Mouse (Mus musculus) intestine, embryonic 14.5 days (tissue): ENCODE results near the gene Tmem164. TPM values are rescaled to one million over a fixed set of nuclear protein-coding genes. Genes with fewer than 3 reads are reported as not detected.
A peak's percentile ranks its signal among the peaks of the same experiment; 100 is the strongest.

ENCODE experiments used
- ATAC-seq: fragments of 200-750 bp; cut with Nextera tagmentation; replicated peaks from 2 replicates; pipeline ENCODE4 v1.8.0; 2017; ENCODE audit warnings: low read depth, moderate number of reproducible peaks, moderate TSS enrichment, moderate library complexity; ENCODE audit not compliant: low FRiP score, low TSS enrichment
- DNase-seq: peaks from one replicate; pipeline ENCODE4 v3.0.0-alpha.2; 2018; ENCODE audit warnings: low spot score
- H3K27ac ChIP-seq: fragments of 300-500 bp; sonication (generic); 2 replicates; pipeline ENCODE4 v1.5.1; 2014; ENCODE audit warnings: low read depth, mild to moderate bottlenecking, control low read depth
- H3K27me3 ChIP-seq: fragments of 300-500 bp; sonication (generic); replicated peaks from 2 replicates; pipeline ENCODE4 v1.6.1; 2014; ENCODE audit warnings: low read length, control low read depth; ENCODE audit not compliant: control insufficient read depth, insufficient read depth
- H3K36me3 ChIP-seq: fragments of 300-500 bp; sonication (generic); 2 replicates; pipeline ENCODE4 v1.6.1; 2014; ENCODE audit warnings: low read length, control low read depth; ENCODE audit not compliant: control insufficient read depth, insufficient read depth
- H3K4me1 ChIP-seq: fragments of 300-500 bp; sonication (generic); replicated peaks from 2 replicates; pipeline ENCODE4 v1.6.1; 2014; ENCODE audit warnings: low read length, control low read depth, mixed read lengths; ENCODE audit not compliant: control insufficient read depth, insufficient read depth
- H3K4me2 ChIP-seq: fragments of 300-500 bp; sonication (generic); 2 replicates; pipeline ENCODE4 v1.6.1; 2014; ENCODE audit warnings: low read length
- H3K4me3 ChIP-seq: fragments of 300-500 bp; sonication (generic); 2 replicates; pipeline ENCODE4 v1.5.1; 2014; ENCODE audit warnings: low read depth, low read length, control low read depth, mixed read lengths
- H3K9ac ChIP-seq: fragments of 300-500 bp; sonication (generic); 2 replicates; pipeline ENCODE4 v1.6.1; 2014; ENCODE audit warnings: mild to moderate bottlenecking, low read length
- H3K9me3 ChIP-seq: fragments of 300-500 bp; sonication (generic); 2 replicates; pipeline ENCODE4 v1.6.1; 2016; ENCODE audit warnings: low read length, control low read depth; ENCODE audit not compliant: control insufficient read depth
- WGBS: fragments of 180-500 bp; shearing (Covaris S2); extraction: QIAGEN DNeasy Blood & Tissue Kit; methylation state at CpG from one replicate; pipeline ENCODE4 v1.1.7; 2014; 5-methylcytosine and 5-hydroxymethylcytosine counted together
- polyA plus RNA-seq: library from polyadenylated mRNA; unstranded; fragments of >200 nt; fragmentation: Nextera tagmentation; extraction: Ambion mirVana; gene quantifications from 2 replicates; pipeline ENCODE4 v1.2.1, GENCODE M21; 2014

The Tmem164 gene
- polyA plus RNA-seq, 1 experiment from 2014 or later = 33.2 TPM

DNA sequence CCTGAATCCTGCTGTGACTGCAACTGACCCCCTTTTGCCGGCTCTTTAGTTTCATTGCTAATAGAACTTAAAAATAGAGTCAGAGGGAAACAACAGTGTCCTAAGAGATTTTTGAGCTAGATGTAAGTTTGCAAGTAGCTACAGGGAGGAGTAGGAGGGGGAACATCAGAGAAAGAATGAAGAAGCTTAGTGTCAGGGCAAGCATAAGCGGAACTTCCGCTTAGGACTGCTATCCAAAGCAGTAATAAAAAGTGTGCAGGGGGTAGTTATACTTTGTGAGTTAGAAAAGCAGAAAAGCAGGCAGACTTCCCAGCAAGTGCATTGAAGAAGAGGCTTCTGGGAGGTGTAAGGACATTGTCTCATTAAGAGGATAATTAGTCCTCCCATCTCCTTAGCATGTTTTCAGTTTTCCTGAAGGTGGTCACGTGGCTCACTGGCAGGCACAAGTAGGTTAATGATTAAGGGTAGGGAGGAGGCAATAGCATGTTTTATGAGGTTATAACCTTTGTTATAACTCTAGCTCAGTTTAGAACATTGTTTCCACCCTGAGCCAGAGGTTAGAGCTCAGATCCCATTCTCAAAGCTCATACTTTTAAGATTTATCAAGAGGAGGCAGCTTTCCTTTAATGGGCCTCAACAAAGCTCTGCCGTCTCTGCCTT, 16.5 kb downstream of the Tmem164 start:
- H3K4me1 ChIP-seq = no peaks in the 10 kb centered on the region
- no peak; the same call in 1 of the 2 replicates for ATAC-seq
- no peaks in the 10 kb centered on the region for H3K9me3 ChIP-seq
- peaks cover 6% of the 10 kb centered on the region for H3K36me3 ChIP-seq
- H3K4me3 ChIP-seq = no peak overlapping the region
- WGBS = 62% methylated on average over 5 of the region's 5 CpGs
- no peak for DNase-seq
- no peak overlapping the region for H3K27ac ChIP-seq
- H3K4me2 ChIP-seq = no peak overlapping the region
- no peaks in the 10 kb centered on the region; the same call in 1 of the 2 replicates for H3K27me3 ChIP-seq
- no peak overlapping the region for H3K9ac ChIP-seq

DNA sequence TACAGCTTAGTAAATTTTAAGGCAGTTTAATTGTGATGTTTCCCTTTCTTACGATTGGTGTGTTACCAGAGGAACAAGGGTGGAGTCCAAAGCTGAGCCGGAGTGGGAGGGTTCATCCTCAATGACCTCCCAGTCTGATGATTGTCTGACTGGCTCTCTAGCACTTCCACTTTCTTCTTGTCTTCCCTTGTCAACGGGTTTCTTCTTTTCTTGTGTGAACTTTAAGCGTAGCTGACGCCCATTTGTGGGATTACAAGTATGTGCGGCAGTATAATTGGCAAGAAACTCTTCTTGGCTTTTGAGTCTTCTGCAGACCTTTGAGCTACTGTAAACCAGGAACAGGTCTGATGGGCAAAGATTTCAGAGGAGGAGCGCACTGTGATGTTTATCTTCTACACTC, 17.0 kb downstream of the Tmem164 start:
- Histone ChIP-seq H3K36me3 (peaks cover 6% of the 10 kb centered on the region), H3K4me2 (no peak overlapping the region)
- DNase-seq = no peak

DNA sequence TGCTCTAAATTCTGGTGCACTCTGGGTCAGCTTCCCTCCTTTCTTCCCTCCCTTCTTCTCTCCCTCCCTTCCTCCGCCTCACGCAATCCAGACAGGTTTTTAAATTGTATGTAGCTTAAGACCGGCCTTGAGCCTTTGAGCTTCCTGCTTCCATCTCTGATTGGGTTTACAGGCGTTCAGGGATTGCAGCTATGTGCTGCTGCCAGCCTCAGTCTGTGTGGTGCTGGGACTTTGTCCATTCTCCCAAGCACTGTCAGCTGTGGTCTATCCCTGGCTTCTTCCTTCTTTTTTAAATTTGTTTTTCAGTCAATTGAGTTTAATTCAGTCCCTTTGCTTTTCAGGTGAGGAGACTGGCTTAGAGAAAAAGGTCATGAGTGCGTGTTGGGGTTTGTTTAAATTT, 20.9 kb downstream of the Tmem164 start:
- Histone ChIP-seq H3K27me3 (no peaks in the 10 kb centered on the region; the same call in 1 of the 2 replicates), H3K36me3 (no peaks in the 10 kb centered on the region; the same call in 1 of the 2 replicates), H3K4me2 (no peak overlapping the region), H3K4me1 (no peaks in the 10 kb centered on the region), H3K9ac (no peak overlapping the region), H3K4me3 (no peak overlapping the region), H3K9me3 (no peaks in the 10 kb centered on the region), H3K27ac (no peak overlapping the region)
- 48% methylated on average over 5 of the region's 5 CpGs for WGBS
- ATAC-seq (no peak), DNase-seq (no peak)

More for the DNA sequence above, 17.0 kb downstream of the Tmem164 start:
- H3K9ac ChIP-seq = no peak overlapping the region
- no peaks in the 10 kb centered on the region; the same call in 1 of the 2 replicates for H3K27me3 ChIP-seq
- H3K4me3 ChIP-seq = no peak overlapping the region
- 78% methylated on average over 7 of the region's 7 CpGs for WGBS
- H3K27ac ChIP-seq = peak overlapping the region; percentile 16; the same call in 1 of the 2 replicates
- ATAC-seq = no peak; the same call in 1 of the 2 replicates
- H3K4me1 ChIP-seq = no peaks in the 10 kb centered on the region
- H3K9me3 ChIP-seq = no peaks in the 10 kb centered on the region

DNA sequence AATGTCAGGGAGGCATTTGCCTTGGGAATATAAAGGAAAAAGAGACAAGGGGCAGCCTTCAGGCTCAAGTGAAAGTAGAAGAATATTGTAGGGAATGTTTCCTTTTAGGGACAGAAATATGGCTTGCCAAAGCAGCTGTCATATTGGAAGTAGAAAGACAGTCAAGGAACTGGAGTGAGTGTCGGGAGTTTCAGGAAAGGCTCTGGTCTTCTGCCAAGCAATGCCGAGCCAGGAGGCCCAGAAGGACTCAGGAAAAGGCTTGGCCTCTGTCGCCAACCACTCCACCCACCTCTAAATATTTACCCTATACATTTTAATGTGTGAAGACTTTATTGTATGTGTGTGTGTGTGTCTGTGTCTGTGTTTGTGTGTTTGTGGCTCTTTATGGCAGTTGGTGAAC, 21.4 kb downstream of the Tmem164 start:
- H3K9me3 ChIP-seq = no peaks in the 10 kb centered on the region
- no peak for DNase-seq
- no peak overlapping the region for H3K9ac ChIP-seq
- no peak overlapping the region for H3K27ac ChIP-seq
- H3K4me1 ChIP-seq = no peaks in the 10 kb centered on the region
- no peaks in the 10 kb centered on the region; the same call in 1 of the 2 replicates for H3K36me3 ChIP-seq
- no peak for ATAC-seq
- H3K27me3 ChIP-seq = no peaks in the 10 kb centered on the region; the same call in 1 of the 2 replicates
- H3K4me2 ChIP-seq = no peak overlapping the region
- 36% methylated on average over 3 of the region's 3 CpGs for WGBS
- H3K4me3 ChIP-seq = no peak overlapping the region

DNA sequence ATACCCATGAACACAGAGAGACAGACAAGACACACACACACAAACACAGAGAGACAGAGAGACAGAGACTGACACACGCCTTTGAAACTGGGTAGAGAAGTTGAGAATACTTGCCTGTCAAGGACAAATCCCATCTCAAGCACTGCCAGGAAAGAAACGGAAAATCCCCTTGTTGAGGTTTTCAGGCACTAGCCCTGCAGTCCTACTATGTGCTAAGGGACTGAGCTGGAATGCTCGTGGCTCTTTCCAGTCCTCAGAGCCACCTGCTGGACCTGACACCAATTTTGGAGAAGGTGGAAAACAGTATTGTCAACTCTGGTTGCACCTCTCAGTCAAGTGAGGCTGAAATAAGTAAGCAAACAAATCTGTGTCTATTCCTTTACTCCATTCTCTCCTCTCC, 22.7 kb downstream of the Tmem164 start:
- ATAC-seq (no peak), DNase-seq (no peak)
- Histone ChIP-seq H3K27me3 (no peaks in the 10 kb centered on the region; the same call in 1 of the 2 replicates), H3K4me3 (no peak overlapping the region), H3K9ac (no peak overlapping the region), H3K9me3 (no peaks in the 10 kb centered on the region), H3K4me2 (no peak overlapping the region), H3K27ac (no peak overlapping the region), H3K4me1 (no peaks in the 10 kb centered on the region), H3K36me3 (no peaks in the 10 kb centered on the region; the same call in 1 of the 2 replicates)
- WGBS = 84% methylated on average over 3 of the region's 3 CpGs

DNA sequence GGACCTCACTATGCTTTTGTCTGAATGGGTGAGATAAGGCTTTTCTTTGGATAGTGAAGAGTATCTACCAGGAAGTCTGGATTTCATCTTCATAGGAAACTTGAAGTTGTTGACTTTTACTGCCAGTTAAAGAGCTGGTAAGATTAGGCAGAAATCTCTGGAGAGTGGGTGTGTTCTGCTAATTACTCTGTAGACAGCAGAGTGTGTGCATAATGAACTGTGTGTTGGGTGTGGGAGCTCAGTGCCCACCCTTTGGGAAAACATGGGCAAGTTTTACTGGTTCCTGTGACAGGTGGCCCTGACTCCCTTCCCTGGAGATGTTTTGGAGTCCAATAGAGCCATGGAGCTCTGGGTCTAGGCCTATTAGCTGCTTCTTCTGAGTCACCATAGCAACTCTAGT, 27.1 kb downstream of the Tmem164 start:
- H3K4me3 ChIP-seq = no peak overlapping the region
- ATAC-seq = no peak

DNA sequence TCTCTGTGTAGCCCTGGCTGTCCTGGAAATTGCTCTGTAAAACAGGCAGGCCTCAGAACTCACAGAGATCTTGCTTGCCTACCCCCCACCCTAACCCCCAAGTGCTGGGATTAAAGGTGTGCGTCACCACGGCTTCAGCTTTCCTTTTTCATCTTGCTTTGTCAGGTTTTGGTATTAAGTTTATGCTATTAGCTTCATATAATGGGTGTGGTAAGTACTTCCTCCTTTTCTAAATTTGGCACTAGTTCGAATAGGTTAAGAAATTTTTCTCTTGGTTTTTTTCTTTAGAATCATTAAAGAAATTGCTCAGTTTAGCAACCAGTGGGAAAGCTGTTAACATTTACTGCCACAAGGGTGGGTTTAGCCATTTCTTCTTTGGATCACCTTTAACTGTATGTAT, 34.8 kb downstream of the Tmem164 start:
- Histone ChIP-seq H3K9ac (no peak overlapping the region), H3K27ac (no peak overlapping the region), H3K9me3 (no peaks in the 10 kb centered on the region), H3K4me2 (no peak overlapping the region), H3K27me3 (no peaks in the 10 kb centered on the region), H3K36me3 (no peaks in the 10 kb centered on the region), H3K4me1 (no peaks in the 10 kb centered on the region), H3K4me3 (no peak overlapping the region)
- no peak for DNase-seq
- ATAC-seq = no peak
- 92% methylated on average over 3 of the region's 3 CpGs for WGBS

More for the DNA sequence above, 27.1 kb downstream of the Tmem164 start:
- no peak for DNase-seq
- no peak overlapping the region for H3K9ac ChIP-seq
- no peak overlapping the region for H3K4me2 ChIP-seq
- no peaks in the 10 kb centered on the region for H3K27me3 ChIP-seq
- no peaks in the 10 kb centered on the region for H3K36me3 ChIP-seq
- H3K4me1 ChIP-seq = no peaks in the 10 kb centered on the region
- H3K27ac ChIP-seq = no peak overlapping the region
- H3K9me3 ChIP-seq = no peaks in the 10 kb centered on the region

DNA sequence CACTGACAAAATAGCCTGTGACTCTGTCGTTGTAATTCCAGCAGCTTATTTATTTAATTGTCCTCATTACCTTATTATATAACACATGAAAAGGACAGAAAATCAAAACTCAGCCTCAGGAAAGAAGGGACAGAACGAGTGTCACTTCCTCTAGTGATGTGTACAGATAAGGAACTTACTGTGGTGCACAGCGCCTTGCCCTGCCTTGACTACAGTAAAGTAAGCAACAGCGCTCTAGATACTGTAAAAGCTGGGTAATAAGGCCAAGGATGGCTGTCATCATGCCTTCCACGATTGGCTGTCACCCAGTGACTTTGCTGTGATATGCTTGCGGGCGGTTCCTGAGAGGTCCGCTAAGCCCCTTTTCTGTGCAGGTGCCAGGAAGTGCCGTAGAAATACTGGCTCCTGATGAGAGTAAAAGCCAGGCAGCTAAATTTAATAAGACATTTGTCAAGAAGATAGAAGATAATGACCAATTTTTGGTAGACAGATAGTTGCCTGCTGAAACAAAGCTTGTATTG, 36.8 kb downstream of the Tmem164 start:
- no peak for ATAC-seq

DNA sequence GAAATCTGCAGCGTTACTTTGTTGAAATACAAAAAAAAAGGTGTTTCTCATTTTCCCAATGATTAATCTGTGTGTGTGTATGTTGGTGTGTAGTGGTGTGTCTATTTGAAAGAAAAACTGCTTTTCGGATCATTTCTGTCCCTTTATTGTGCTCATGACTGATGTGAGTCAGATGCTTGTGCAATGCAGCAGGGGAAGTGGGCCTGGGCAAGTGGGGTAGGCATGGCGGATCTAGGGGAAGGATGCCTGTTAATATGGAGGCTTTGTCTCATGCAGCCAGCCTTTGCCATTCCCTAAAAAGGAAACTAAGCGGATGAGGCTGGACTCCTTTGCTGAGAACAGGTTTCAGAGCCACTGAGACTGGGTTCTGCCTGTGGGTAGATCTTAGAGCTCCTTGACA, 37.6 kb downstream of the Tmem164 start:
- Histone ChIP-seq H3K27me3 (no peaks in the 10 kb centered on the region), H3K36me3 (no peaks in the 10 kb centered on the region), H3K27ac (no peak overlapping the region), H3K9me3 (no peaks in the 10 kb centered on the region), H3K9ac (no peak overlapping the region), H3K4me3 (no peak overlapping the region), H3K4me1 (no peaks in the 10 kb centered on the region), H3K4me2 (no peak overlapping the region)
- ATAC-seq = no peak
- 79% methylated on average over 4 of the region's 4 CpGs for WGBS
- no peak for DNase-seq

More for the DNA sequence above, 36.8 kb downstream of the Tmem164 start:
- Histone ChIP-seq H3K27ac (no peak overlapping the region), H3K4me1 (no peaks in the 10 kb centered on the region), H3K9me3 (no peaks in the 10 kb centered on the region), H3K27me3 (no peaks in the 10 kb centered on the region), H3K4me3 (no peak overlapping the region), H3K4me2 (no peak overlapping the region), H3K9ac (no peak overlapping the region), H3K36me3 (no peaks in the 10 kb centered on the region)
- no peak for DNase-seq
- 84% methylated on average over 9 of the region's 9 CpGs for WGBS
